Mouse (Mus musculus) hindbrain, embryonic 14.5 days (tissue): Measurements from ENCODE around the gene Rrp9. TPM values are rescaled to one million over a fixed set of nuclear protein-coding genes. Genes with fewer than 3 reads are reported as not detected.

Experiments used
- ATAC-seq: fragments of 200-750 bp; cut with Nextera tagmentation; 2 replicates; pipeline ENCODE4 v1.8.0; 2017; ENCODE audit warnings: moderate number of reproducible peaks, mild to moderate bottlenecking, moderate TSS enrichment, moderate library complexity; ENCODE audit not compliant: low FRiP score
- DNase-seq: peaks from one replicate; pipeline ENCODE4 v3.0.0-alpha.2; 2015; ENCODE audit warnings: low spot score
- H3K27ac ChIP-seq: fragments of 300-500 bp; sonication (generic); 2 replicates; pipeline ENCODE4 v1.5.1; 2014; ENCODE audit warnings: mild to moderate bottlenecking, moderate library complexity
- H3K27me3 ChIP-seq: fragments of 300-500 bp; sonication (generic); 2 replicates; pipeline ENCODE4 v1.6.1; 2014; ENCODE audit warnings: mild to moderate bottlenecking, low read length, mixed read lengths; ENCODE audit not compliant: control insufficient read depth, insufficient read depth
- H3K36me3 ChIP-seq: fragments of 300-500 bp; sonication (generic); replicated peaks from 2 replicates; pipeline ENCODE4 v1.6.1; 2014; ENCODE audit not compliant: control insufficient read depth, insufficient read depth
- H3K4me1 ChIP-seq: fragments of 300-500 bp; sonication (generic); replicated peaks from 2 replicates; pipeline ENCODE4 v1.6.1; 2014; ENCODE audit warnings: antibody characterized with exemption, low read length, mixed read lengths; ENCODE audit not compliant: control insufficient read depth, insufficient read depth
- H3K4me2 ChIP-seq: fragments of 300-500 bp; sonication (generic); replicated peaks from 2 replicates; pipeline ENCODE4 v1.6.1; 2014; ENCODE audit warnings: mild to moderate bottlenecking, moderate library complexity
- H3K4me3 ChIP-seq: fragments of 300-500 bp; sonication (generic); replicated peaks from 2 replicates; pipeline ENCODE4 v1.5.1; 2014; ENCODE audit warnings: mild to moderate bottlenecking, low read length
- H3K9ac ChIP-seq: fragments of 300-500 bp; sonication (generic); 2 replicates; pipeline ENCODE4 v1.6.1; 2014
- H3K9me3 ChIP-seq: fragments of 300-500 bp; sonication (generic); 2 replicates; pipeline ENCODE4 v1.6.1; 2016; ENCODE audit warnings: low read length; ENCODE audit not compliant: control insufficient read depth
- WGBS: fragments of 180-500 bp; shearing (Covaris S2); extraction: QIAGEN DNeasy Blood & Tissue Kit; methylation state at CpG from one replicate; pipeline ENCODE4 v1.1.7; 2014; 5-methylcytosine and 5-hydroxymethylcytosine counted together
- polyA plus RNA-seq: library from polyadenylated mRNA; unstranded; fragments of >200 nt; fragmentation: Nextera tagmentation; extraction: Ambion mirVana; gene quantifications from 2 replicates; pipeline ENCODE4 v1.2.1, GENCODE M21; 2014

Rrp9 gene
- polyA plus RNA-seq: 34.5 and 35.7 TPM in 2 replicates

- Histone ChIP-seq H3K9me3 (no peaks in the 10 kb centered on the region), H3K4me2 (peak within 1 kb of the TSS; percentile 28), H3K36me3 (peaks cover 4% of the 10 kb centered on the region; the same call in 1 of the 2 replicates), H3K27ac (no peak within 1 kb of the TSS), H3K9ac (0 out of 2 replicates have a peak within 1 kb of the TSS, but pooled peaks have one; percentile 31), H3K4me3 (no peak within 1 kb of the TSS), H3K4me1 (peaks cover 12% of the 10 kb centered on the region), H3K27me3 (peaks cover 3% of the 10 kb centered on the region; the same call in 1 of the 2 replicates)
- ATAC-seq: no peak
- DNase-seq: no peak
- WGBS: 85% methylated on average over 10 of the region's 10 CpGs
Observed at GRCm38 (mm10) chr9:106475663-106476001, at the start of gene Rrp9. Gene Rrp9 (plus strand): TSS chr9:106475963.

DNA sequence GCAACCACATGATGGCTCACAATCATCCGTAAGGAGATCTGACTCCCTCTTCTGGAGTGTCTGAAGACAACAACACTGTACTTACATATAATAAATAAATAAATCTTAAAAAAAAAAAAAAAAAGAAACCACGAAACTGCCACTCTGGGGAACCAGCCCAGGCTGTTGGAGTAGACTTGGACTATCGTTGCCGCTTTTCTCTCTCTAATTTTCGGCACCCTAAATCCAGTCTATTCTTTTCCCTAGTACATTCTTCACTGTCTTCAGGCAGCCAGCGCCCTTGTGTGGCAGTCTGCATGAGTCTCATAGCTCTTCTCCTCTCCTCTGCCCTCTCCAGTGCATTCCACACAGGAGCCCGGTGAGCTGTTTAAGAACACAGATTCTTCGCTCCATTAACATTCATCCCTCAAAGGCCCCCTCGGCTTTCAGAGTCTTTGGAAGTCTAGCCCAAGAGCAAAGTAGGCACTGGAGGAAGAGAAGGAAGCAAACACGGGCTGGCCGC, 47.0 kb upstream of the Rrp9 start:
- 11% methylated on average over 11 of the region's 11 CpGs for WGBS
- Histone ChIP-seq H3K36me3 (peaks cover 34% of the 10 kb centered on the region), H3K4me2 (peak overlapping the region; percentile 63), H3K9me3 (no peaks in the 10 kb centered on the region), H3K4me1 (peaks cover 8% of the 10 kb centered on the region), H3K4me3 (peak overlapping the region; percentile 75), H3K27ac (peak overlapping the region; percentile 97), H3K27me3 (no peaks in the 10 kb centered on the region), H3K9ac (peak overlapping the region; percentile 59)
- peak; percentile 65 for ATAC-seq
- peak; percentile 66 for DNase-seq

DNA sequence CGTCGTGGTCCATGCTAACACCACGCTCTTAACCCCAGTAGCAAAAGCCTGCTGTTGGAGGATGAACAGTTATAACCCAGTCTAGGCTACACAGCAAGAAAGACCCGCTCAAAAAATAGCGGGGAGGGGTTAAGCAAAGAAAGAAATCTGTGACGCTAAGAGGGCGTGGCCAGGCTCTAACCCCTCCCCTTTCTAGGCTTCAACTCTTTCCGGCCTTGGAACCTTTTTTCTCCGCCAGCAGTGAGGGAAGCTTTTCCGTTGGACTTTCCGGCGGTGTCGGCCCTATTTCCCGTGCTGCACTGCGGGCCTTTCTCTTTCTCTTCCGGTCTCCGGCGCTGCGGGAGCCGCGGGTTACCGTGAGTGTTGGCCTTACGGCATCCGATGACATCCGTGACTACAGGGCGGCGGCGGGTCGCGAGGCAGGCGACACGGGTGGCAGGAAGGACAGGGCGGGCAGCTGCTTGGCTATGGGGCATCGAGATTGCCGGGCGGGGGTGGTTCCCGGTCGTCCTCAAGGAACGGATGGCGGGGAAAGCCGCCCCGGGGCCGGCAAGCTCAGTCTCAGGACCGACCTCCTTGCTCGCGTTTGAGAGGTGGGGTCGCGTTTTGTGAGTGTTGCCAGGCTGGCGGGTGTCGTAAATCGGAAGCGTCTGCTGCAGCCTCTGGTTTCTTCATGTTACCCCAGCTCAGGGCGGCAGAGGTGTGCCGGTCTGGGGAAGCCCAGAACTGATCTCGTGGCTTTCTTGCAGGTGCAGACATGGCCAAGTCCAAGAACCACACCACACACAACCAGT, 46.3 kb upstream of the Rrp9 start, which contains the start of gene Rpl29:
Rpl29 (plus strand) TSS at position 234 of the 794 bp plus-strand sequence.
- peaks cover 8% of the 10 kb centered on the region for H3K4me1 ChIP-seq
- peak within 1 kb of the TSS; percentile 86 for H3K9ac ChIP-seq
- H3K27ac ChIP-seq: peak within 1 kb of the TSS; percentile 97
- ATAC-seq (peak; percentile 92), DNase-seq (peak; percentile 98)
- H3K4me2 ChIP-seq: peak within 1 kb of the TSS; percentile 68
- under 1% methylated on average over 55 of the region's 55 CpGs for WGBS
- peaks cover 39% of the 10 kb centered on the region for H3K36me3 ChIP-seq
- no peaks in the 10 kb centered on the region for H3K9me3 ChIP-seq
- peak within 1 kb of the TSS; percentile 75 for H3K4me3 ChIP-seq
- H3K27me3 ChIP-seq: no peaks in the 10 kb centered on the region

DNA sequence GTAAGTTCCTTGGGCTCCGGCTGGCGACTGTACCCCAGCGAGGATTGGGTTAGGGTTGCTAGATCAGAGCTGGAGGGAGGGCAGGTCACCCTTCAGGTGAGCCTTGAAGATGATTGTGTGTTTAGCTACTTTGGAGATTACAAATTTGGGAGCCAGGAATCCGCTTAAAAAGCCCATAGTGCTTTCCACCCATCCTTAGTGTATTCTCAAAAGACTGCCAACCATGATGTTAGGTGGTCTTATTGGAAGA, 45.8 kb upstream of the Rrp9 start:
- no peak for DNase-seq
- peak overlapping the region; percentile 68 for H3K4me2 ChIP-seq
- H3K27me3 ChIP-seq: no peaks in the 10 kb centered on the region
- H3K9me3 ChIP-seq: no peaks in the 10 kb centered on the region
- H3K9ac ChIP-seq: peak overlapping the region; percentile 86
- ATAC-seq: no peak
- peaks cover 8% of the 10 kb centered on the region for H3K4me1 ChIP-seq
- peaks cover 39% of the 10 kb centered on the region for H3K36me3 ChIP-seq
- WGBS: 2% methylated on average over 4 of the region's 4 CpGs
- peak overlapping the region; percentile 75 for H3K4me3 ChIP-seq
- H3K27ac ChIP-seq: peak overlapping the region; percentile 97

DNA sequence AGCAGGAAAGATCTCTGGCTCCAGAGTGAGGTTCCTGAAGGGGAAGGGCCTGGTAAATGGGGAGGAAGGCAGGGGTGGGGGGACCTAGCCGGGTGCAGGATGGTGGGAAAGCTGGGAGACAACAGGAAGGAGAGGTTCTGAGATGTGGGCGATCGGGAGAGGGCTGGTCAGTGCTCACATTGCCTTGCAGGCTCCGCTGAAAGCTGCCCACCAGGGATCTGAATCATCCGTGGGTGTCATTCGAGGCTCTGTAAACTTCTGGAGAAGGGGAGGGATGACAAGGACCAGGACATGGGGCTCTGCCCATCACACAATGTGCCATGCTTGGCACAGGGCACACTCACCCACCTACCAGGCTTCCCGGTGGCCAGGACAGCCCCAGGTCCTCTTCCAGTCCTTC, 42.4 kb upstream of the Rrp9 start:
- no peak overlapping the region for H3K9ac ChIP-seq

GRCm38 (mm10) chr9:106436566-106436965, 39.2 kb upstream of the Rrp9 start:
- 90% methylated on average over 9 of the region's 9 CpGs for WGBS
- no peak overlapping the region for H3K4me2 ChIP-seq
- H3K36me3 ChIP-seq: peaks cover 28% of the 10 kb centered on the region
- DNase-seq (no peak), ATAC-seq (no peak)
- H3K27me3 ChIP-seq: no peaks in the 10 kb centered on the region
- H3K4me3 ChIP-seq: no peak overlapping the region
- H3K9me3 ChIP-seq: no peaks in the 10 kb centered on the region
- no peak overlapping the region for H3K27ac ChIP-seq
- no peak overlapping the region for H3K9ac ChIP-seq
- peaks cover 13% of the 10 kb centered on the region; the same call in 1 of the 2 replicates for H3K4me1 ChIP-seq

More for the DNA sequence above, 42.4 kb upstream of the Rrp9 start:
- Histone ChIP-seq H3K27me3 (no peaks in the 10 kb centered on the region), H3K4me3 (no peak overlapping the region), H3K9me3 (no peaks in the 10 kb centered on the region), H3K4me2 (no peak overlapping the region), H3K4me1 (peaks cover 14% of the 10 kb centered on the region), H3K36me3 (peaks cover 39% of the 10 kb centered on the region), H3K27ac (no peak overlapping the region)
- no peak for DNase-seq
- ATAC-seq: no peak
- 82% methylated on average over 7 of the region's 7 CpGs for WGBS

DNA sequence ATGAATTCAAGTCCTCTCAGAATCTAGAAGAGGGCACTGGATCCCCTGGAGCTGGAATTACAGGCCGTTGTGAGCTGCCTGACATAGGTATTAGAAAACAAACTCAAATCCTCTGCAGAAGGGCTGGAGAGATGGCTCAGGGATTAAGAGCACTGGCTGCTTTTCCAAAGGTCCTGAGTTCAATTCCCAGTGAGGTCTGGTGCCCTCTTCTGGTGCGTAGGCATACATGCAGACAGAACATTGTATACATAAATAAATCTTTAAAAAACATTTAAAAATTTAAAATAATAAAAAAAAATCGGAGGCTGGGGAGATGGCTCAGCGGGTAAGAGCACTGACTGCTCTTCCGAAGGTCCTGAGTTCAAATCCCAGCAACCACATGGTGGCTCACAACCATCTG, 33.1 kb upstream of the Rrp9 start:
- DNase-seq: no peak
- Histone ChIP-seq H3K9ac (no peak overlapping the region), H3K4me3 (no peak overlapping the region), H3K27me3 (no peaks in the 10 kb centered on the region), H3K4me1 (peaks cover 17% of the 10 kb centered on the region), H3K9me3 (no peaks in the 10 kb centered on the region), H3K4me2 (no peak overlapping the region), H3K36me3 (no peaks in the 10 kb centered on the region; the same call in 1 of the 2 replicates), H3K27ac (no peak overlapping the region)
- ATAC-seq: no peak
- WGBS: 78% methylated on average over 5 of the region's 5 CpGs

DNA sequence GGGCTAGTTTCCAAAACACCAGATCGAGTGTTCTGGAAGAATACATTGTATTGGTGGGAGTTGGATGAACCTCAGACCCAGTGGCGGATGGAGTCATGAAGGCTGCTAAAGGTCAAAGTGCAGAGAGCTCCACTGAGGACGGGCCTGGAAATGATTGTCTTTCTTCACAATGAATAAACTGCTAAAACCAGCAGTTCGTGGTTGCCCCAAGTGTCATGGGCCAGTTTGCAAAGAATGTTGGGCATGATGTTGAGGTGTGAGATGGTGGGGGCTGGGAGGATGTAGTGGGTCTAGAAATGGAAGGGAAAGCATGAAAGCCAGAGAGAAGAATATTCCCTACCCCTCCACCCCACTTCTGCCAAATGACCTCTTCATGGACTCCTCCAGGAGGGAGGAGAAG, 30.9 kb upstream of the Rrp9 start:
- Histone ChIP-seq H3K4me2 (no peak overlapping the region), H3K9me3 (no peaks in the 10 kb centered on the region), H3K4me3 (no peak overlapping the region), H3K4me1 (peaks cover 21% of the 10 kb centered on the region), H3K27ac (no peak overlapping the region), H3K36me3 (no peaks in the 10 kb centered on the region; the same call in 1 of the 2 replicates), H3K9ac (no peak overlapping the region), H3K27me3 (no peaks in the 10 kb centered on the region)
- 64% methylated on average over 4 of the region's 4 CpGs for WGBS
- DNase-seq (no peak), ATAC-seq (no peak)

DNA sequence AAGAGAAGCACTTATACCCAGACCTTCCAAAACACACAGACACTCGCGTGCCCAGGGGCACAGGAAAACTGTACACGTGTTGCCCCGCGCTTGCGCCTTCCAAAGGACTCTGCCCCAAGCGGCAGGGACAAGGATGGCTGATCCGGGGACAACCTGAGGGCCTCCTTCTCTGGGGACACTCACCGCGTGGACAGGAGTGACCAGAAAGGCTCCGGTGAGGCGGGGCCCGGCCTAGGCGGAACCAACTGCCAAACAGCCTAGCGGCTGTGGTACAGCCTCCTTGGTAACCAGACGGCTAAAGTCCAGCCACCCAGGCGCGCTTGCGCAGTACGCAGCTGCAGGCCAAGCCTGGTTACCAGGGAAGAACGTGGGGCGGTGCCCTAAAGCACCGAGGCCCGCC, 28.4 kb upstream of the Rrp9 start, which contains the start of the genes Abhd14b and Abhd14a:
Abhd14b (plus strand) TSS at position 112 of the 400 bp plus-strand sequence.
Abhd14a (minus strand) TSS at position 331 of the 400 bp plus-strand sequence.
- ATAC-seq (peak; percentile 79), DNase-seq (peak; percentile 89)
- WGBS: under 1% methylated on average over 24 of the region's 24 CpGs
- H3K4me2 ChIP-seq: peak within 1 kb of the TSS; percentile 66
- H3K4me3 ChIP-seq: peak within 1 kb of the TSS; percentile 44
- no peaks in the 10 kb centered on the region for H3K9me3 ChIP-seq
- peak within 1 kb of the TSS; percentile 62; the same call in 1 of the 2 replicates for H3K27ac ChIP-seq
- peak within 1 kb of the TSS; percentile 67 for H3K9ac ChIP-seq
- H3K4me1 ChIP-seq: peaks cover 21% of the 10 kb centered on the region
- H3K27me3 ChIP-seq: no peaks in the 10 kb centered on the region
- H3K36me3 ChIP-seq: no peaks in the 10 kb centered on the region
